Mouse (Mus musculus) cortical plate, adult 2 months (tissue): ENCODE data around the gene Bach2.

Experiments
- CTCF ChIP-seq: fragments of 200-500 bp; IDR thresholded peaks from 2 replicates; pipeline ENCODE4 v1.5.1; 2011; ENCODE audit warnings: mild to moderate bottlenecking, control low read depth, low read length; ENCODE audit not compliant: insufficient read depth; ENCODE audit errors: extremely low read depth
- POLR2A ChIP-seq: fragments of 200-500 bp; IDR thresholded peaks from 2 replicates; pipeline ENCODE4 v1.6.1; 2011; ENCODE audit warnings: mild to moderate bottlenecking, low read length, control low read depth; ENCODE audit not compliant: insufficient read depth; ENCODE audit errors: extremely low read depth

DNA sequence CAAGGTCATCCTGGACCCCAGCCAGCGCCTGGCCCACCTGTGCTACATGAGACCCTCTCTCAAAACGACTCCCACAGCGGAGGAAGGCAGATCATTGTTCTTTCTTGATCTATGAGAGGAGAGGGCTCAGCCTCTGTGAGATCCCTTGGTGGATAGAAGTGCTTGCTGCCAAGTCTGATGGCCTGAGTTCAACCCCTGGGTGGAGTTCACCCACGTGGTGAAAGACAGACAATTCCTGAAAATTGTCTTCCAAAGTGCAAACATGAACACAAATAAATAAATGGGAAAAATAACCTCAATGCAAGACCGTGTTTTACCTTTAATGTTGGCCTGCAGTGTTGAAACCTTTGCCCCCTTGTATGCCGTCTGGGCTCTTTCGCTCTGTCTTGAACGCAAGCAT lies 277.5 kb downstream of the Bach2 start:
- TF ChIP-seq CTCF = no peak
- no peak for TF ChIP-seq POLR2A
